Mouse (Mus musculus): ENCODE measurements around the gene Syn3. TPM values are rescaled to one million over a fixed set of nuclear protein-coding genes. Genes with fewer than 3 reads are reported as not detected.

The Syn3 gene
- polyA plus RNA-seq, 1 experiment, result 3.3 TPM

GRCm38 (mm10) chr10:86074971-86075711 is 423.6 kb downstream of the Syn3 start:
- no peak overlapping the region; the same call in 1 of the 2 replicates for H3K27ac ChIP-seq (ENCODE audit: insufficient read depth, low read depth, low read length)
- H3K4me3 ChIP-seq (ENCODE audit: insufficient read depth, low read depth, low read length), result no peak overlapping the region
- peak; percentile 35; the same call in 1 of the 2 replicates for TF ChIP-seq CTCF (conservative IDR thresholded peaks at IDR 0.05; ENCODE audit: insufficient read depth, insufficient read length, low read depth, low read length)
- no peak for TF ChIP-seq POLR2A (IDR thresholded peaks at IDR 0.05; ENCODE audit: low read depth, low read length)
- no peaks in the 10 kb centered on the region for H3K27me3 ChIP-seq (replicated peaks; ENCODE audit: control insufficient read depth, insufficient read depth, low read length)
- DNase-seq, result peak; percentile 83
- 46% methylated on average over 9 of the region's 9 CpGs for WGBS
- H3K4me1 ChIP-seq (ENCODE audit: control insufficient read depth, insufficient read depth, low read length), result peaks cover 12% of the 10 kb centered on the region; the same call in 1 of the 2 replicates
- no peaks in the 10 kb centered on the region for H3K36me3 ChIP-seq (ENCODE audit: control insufficient read depth, insufficient read depth, low read length)

- peak; percentile 48 for DNase-seq
- H3K27ac ChIP-seq (ENCODE audit: insufficient read depth, low read depth, low read length), result no peak overlapping the region
- no peaks in the 10 kb centered on the region for H3K27me3 ChIP-seq (replicated peaks; ENCODE audit: control insufficient read depth, insufficient read depth, low read length)
- H3K4me3 ChIP-seq (ENCODE audit: insufficient read depth, low read depth, low read length), result no peak overlapping the region
- TF ChIP-seq POLR2A (IDR thresholded peaks at IDR 0.05; ENCODE audit: low read depth, low read length), result no peak
- TF ChIP-seq CTCF (conservative IDR thresholded peaks at IDR 0.05; ENCODE audit: insufficient read depth, insufficient read length, low read depth, low read length), result no peak
- whole genome bisulfite sequencing, result 45% methylated on average over 4 of the region's 4 CpGs
- H3K4me1 ChIP-seq (ENCODE audit: control insufficient read depth, insufficient read depth, low read length), result peaks cover 15% of the 10 kb centered on the region; the same call in 1 of the 2 replicates
- H3K36me3 ChIP-seq (ENCODE audit: control insufficient read depth, insufficient read depth, low read length), result no peaks in the 10 kb centered on the region
Measured at GRCm38 (mm10) chr10:86074134-86074533, 424.6 kb downstream of the Syn3 start.

- WGBS, result 58% methylated on average over 3 of the region's 3 CpGs
- TF ChIP-seq POLR2A (IDR thresholded peaks at IDR 0.05; ENCODE audit: low read depth, low read length), result no peak
- TF ChIP-seq CTCF (conservative IDR thresholded peaks at IDR 0.05; ENCODE audit: insufficient read depth, insufficient read length, low read depth, low read length), result no peak
Measured at GRCm38 (mm10) chr10:86070751-86071150, 427.9 kb downstream of the Syn3 start.

GRCm38 (mm10) chr10:86069341-86069740 is 429.4 kb downstream of the Syn3 start:
- Histone ChIP-seq H3K4me1 (ENCODE audit: control insufficient read depth, insufficient read depth, low read length) (peaks cover 35% of the 10 kb centered on the region), H3K27ac (ENCODE audit: insufficient read depth, low read depth, low read length) (peak overlapping the region; percentile 41), H3K4me3 (ENCODE audit: insufficient read depth, low read depth, low read length) (no peak overlapping the region), H3K27me3 (replicated peaks; ENCODE audit: control insufficient read depth, insufficient read depth, low read length) (no peaks in the 10 kb centered on the region), H3K36me3 (ENCODE audit: control insufficient read depth, insufficient read depth, low read length) (no peaks in the 10 kb centered on the region)
- TF ChIP-seq CTCF (conservative IDR thresholded peaks at IDR 0.05; ENCODE audit: insufficient read depth, insufficient read length, low read depth, low read length) (no peak), POLR2A (IDR thresholded peaks at IDR 0.05; ENCODE audit: low read depth, low read length) (no peak)
- WGBS, result 46% methylated on average over 3 of the region's 3 CpGs
- DNase-seq, result peak; percentile 91

More at GRCm38 (mm10) chr10:86070751-86071150, 427.9 kb downstream of the Syn3 start:
- peak; percentile 55 for DNase-seq
- Histone ChIP-seq H3K27me3 (replicated peaks; ENCODE audit: control insufficient read depth, insufficient read depth, low read length) (no peaks in the 10 kb centered on the region), H3K4me3 (ENCODE audit: insufficient read depth, low read depth, low read length) (no peak overlapping the region), H3K27ac (ENCODE audit: insufficient read depth, low read depth, low read length) (no peak overlapping the region), H3K4me1 (ENCODE audit: control insufficient read depth, insufficient read depth, low read length) (peaks cover 32% of the 10 kb centered on the region), H3K36me3 (ENCODE audit: control insufficient read depth, insufficient read depth, low read length) (no peaks in the 10 kb centered on the region)

GRCm38 (mm10) chr10:86067911-86068310 is 430.8 kb downstream of the Syn3 start:
- WGBS, result 71% methylated on average over 10 of the region's 10 CpGs

GRCm38 (mm10) chr10:86066651-86067050 is 432.0 kb downstream of the Syn3 start:
- no peak overlapping the region for H3K4me3 ChIP-seq (ENCODE audit: insufficient read depth, low read depth, low read length)
- DNase-seq, result peak; percentile 34
- no peaks in the 10 kb centered on the region for H3K27me3 ChIP-seq (replicated peaks; ENCODE audit: control insufficient read depth, insufficient read depth, low read length)
- no peak for TF ChIP-seq POLR2A (IDR thresholded peaks at IDR 0.05; ENCODE audit: low read depth, low read length)
- no peak for TF ChIP-seq CTCF (conservative IDR thresholded peaks at IDR 0.05; ENCODE audit: insufficient read depth, insufficient read length, low read depth, low read length)
- no peaks in the 10 kb centered on the region for H3K36me3 ChIP-seq (ENCODE audit: control insufficient read depth, insufficient read depth, low read length)
- H3K4me1 ChIP-seq (ENCODE audit: control insufficient read depth, insufficient read depth, low read length), result peaks cover 35% of the 10 kb centered on the region
- WGBS, result 74% methylated on average over 5 of the region's 5 CpGs
- H3K27ac ChIP-seq (ENCODE audit: insufficient read depth, low read depth, low read length), result no peak overlapping the region

More at GRCm38 (mm10) chr10:86067911-86068310, 430.8 kb downstream of the Syn3 start:
- H3K27ac ChIP-seq (ENCODE audit: insufficient read depth, low read depth, low read length), result no peak overlapping the region
- no peak overlapping the region for H3K4me3 ChIP-seq (ENCODE audit: insufficient read depth, low read depth, low read length)
- H3K36me3 ChIP-seq (ENCODE audit: control insufficient read depth, insufficient read depth, low read length), result no peaks in the 10 kb centered on the region
- DNase-seq, result peak; percentile 51
- TF ChIP-seq CTCF (conservative IDR thresholded peaks at IDR 0.05; ENCODE audit: insufficient read depth, insufficient read length, low read depth, low read length), result no peak
- TF ChIP-seq POLR2A (IDR thresholded peaks at IDR 0.05; ENCODE audit: low read depth, low read length), result no peak
- H3K27me3 ChIP-seq (replicated peaks; ENCODE audit: control insufficient read depth, insufficient read depth, low read length), result no peaks in the 10 kb centered on the region
- H3K4me1 ChIP-seq (ENCODE audit: control insufficient read depth, insufficient read depth, low read length), result peaks cover 35% of the 10 kb centered on the region

GRCm38 (mm10) chr10:86065661-86066060 is 433.0 kb downstream of the Syn3 start:
- TF ChIP-seq CTCF (conservative IDR thresholded peaks at IDR 0.05; ENCODE audit: insufficient read depth, insufficient read length, low read depth, low read length), result no peak
- no peak for TF ChIP-seq POLR2A (IDR thresholded peaks at IDR 0.05; ENCODE audit: low read depth, low read length)
- no peak for DNase-seq
- peak overlapping the region; percentile 11 for H3K27ac ChIP-seq (ENCODE audit: insufficient read depth, low read depth, low read length)
- peaks cover 30% of the 10 kb centered on the region for H3K4me1 ChIP-seq (ENCODE audit: control insufficient read depth, insufficient read depth, low read length)
- H3K4me3 ChIP-seq (ENCODE audit: insufficient read depth, low read depth, low read length), result no peak overlapping the region
- H3K36me3 ChIP-seq (ENCODE audit: control insufficient read depth, insufficient read depth, low read length), result no peaks in the 10 kb centered on the region
- WGBS, result 87% methylated on average over 1 of the region's 1 CpGs
- no peaks in the 10 kb centered on the region for H3K27me3 ChIP-seq (replicated peaks; ENCODE audit: control insufficient read depth, insufficient read depth, low read length)
